Mouse (Mus musculus): ENCODE measurements around the gene Pmfbp1. TPM values are rescaled to one million over a fixed set of nuclear protein-coding genes. Genes with fewer than 3 reads are reported as not detected.

Gene Pmfbp1
- polyA plus RNA-seq, 1 experiment = 0.04 TPM

GRCm38 (mm10) chr8:109591367-109591766 lies 97.5 kb downstream of the Pmfbp1 start:
- DNase-seq (ENCODE audit: low spot score) = no peak

GRCm38 (mm10) chr8:109592164-109592563 lies 98.3 kb downstream of the Pmfbp1 start:
- DNase-seq (ENCODE audit: low spot score) = no peak

Other genes starting within 250 kb of the Pmfbp1 start
- 9.9 and 14.1 TPM in 2 replicates for gene Dhx38, start 71.8 kb downstream of the Pmfbp1 start, polyA plus RNA-seq (2012; rRNA removed)
- 3.1 and 6.7 TPM in 2 replicates for gene Txnl4b, start 71.9 kb downstream of the Pmfbp1 start, polyA plus RNA-seq (2012; rRNA removed)
- 20.1 and 32.2 TPM in 2 replicates for gene Hp, start 85.1 kb downstream of the Pmfbp1 start, polyA plus RNA-seq (2012; rRNA removed)
- gene Dhodh, start 114.6 kb downstream of the Pmfbp1 start, polyA plus RNA-seq (2012; rRNA removed) = 20.6 and 26.5 TPM in 2 replicates
- 0.04 and 0.10 TPM in 2 replicates for gene Pkd1l3, start 120.5 kb downstream of the Pmfbp1 start, polyA plus RNA-seq (2012; rRNA removed)
- gene Ist1, start 199.2 kb downstream of the Pmfbp1 start, polyA plus RNA-seq (2012; rRNA removed) = 84.2 and 98.4 TPM in 2 replicates
- 13.4 and 15.2 TPM in 2 replicates for gene Zfp821, start 211.5 kb downstream of the Pmfbp1 start, polyA plus RNA-seq (2012; rRNA removed)
- 11.3 and 13.7 TPM in 2 replicates for gene Atxn1l, start 243.7 kb downstream of the Pmfbp1 start, polyA plus RNA-seq (2012; rRNA removed)